ENCODE assay signal across 8 mouse cellular contexts in the genomic region with DNA sequence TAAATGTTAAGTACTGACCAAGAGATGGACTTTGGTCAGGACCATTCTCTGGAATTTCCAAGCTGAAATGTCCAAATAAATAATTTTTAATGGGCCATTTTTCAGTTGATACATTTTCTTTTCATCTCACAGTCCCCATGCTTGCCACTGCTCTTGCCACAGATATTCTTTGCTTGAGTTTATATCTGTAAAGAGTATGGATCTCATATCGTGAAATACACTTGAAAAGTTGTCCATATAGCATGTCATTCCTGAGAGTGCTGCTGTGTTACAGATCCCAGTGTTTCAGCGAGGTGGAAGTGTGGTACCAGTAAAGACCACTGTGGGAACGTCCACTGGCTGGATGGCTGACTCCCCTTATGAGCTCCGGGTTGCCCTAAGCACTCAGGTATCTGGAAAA. TPM values are rescaled to one million over a fixed set of nuclear protein-coding genes. Genes with fewer than 3 reads are reported as not detected.
DNase-seq lines count a peak whose midpoint lies in the region.
"Had no signal": no experiment of that assay in that cellular context is flagged by ENCODE, and none has a peak within 500 bp of the region (broad histone marks: within the 10 kb centered on the region; RNA-seq: fewer than 3 reads in every experiment).

A gene (plus strand): TSS at position 301 of the 400 bp plus-strand sequence.

- DNase-seq in layer of hippocampus, adult 18-20 months (ENCODE audit: low spot score in 2 of 2), result no peak
- no peak for DNase-seq in layer of hippocampus, postnatal 10 days (ENCODE audit: low spot score in 2 of 2)
- DNase-seq in thymus, postnatal 0 days (ENCODE audit: low spot score), result no peak
- no peak for DNase-seq in thymus, postnatal 25 days
- no peak for DNase-seq in gastrocnemius, postnatal 36 days
- no peak for DNase-seq in left cerebral cortex, postnatal 10 days (ENCODE audit: extremely low spot score in 1 of 2, low spot score in 2 of 2)
- no peak for DNase-seq in urinary bladder, postnatal 14 days (ENCODE audit: low spot score)
- DNase-seq: heart, postnatal 10 days had no signal

- intact Hi-C loops in gastrocnemius, postnatal 36 days (cut with DNase I), result no loop called here
- intact Hi-C loops in left cerebral cortex, postnatal 10 days (cut with DNase I), result no loop called here

RNA-seq across cellular contexts. Expression of the gene that starts here (rescaled TPM):
- total RNA-seq in layer of hippocampus, adult 18-20 months (2021), result 10 to 100 TPM; 15.6 to 16.9 TPM
- 1 to 10 TPM; 4.3 to 6.6 TPM for total RNA-seq in layer of hippocampus, postnatal 10 days (2021)
- polyA plus RNA-seq in thymus, postnatal 0 days (2015; fragmentation: Nextera tagmentation; extraction: Ambion mirVana), result 90.9 and 99.1 TPM in 2 replicates
- total RNA-seq in gastrocnemius, postnatal 36 days (2021), result 100 to 1,000 TPM; 115 to 125 TPM
- total RNA-seq in left cerebral cortex, postnatal 10 days (2021), result 1 to 10 TPM; 3.0 to 4.7 TPM

Comparison
In these comparisons a context has a peak if more than half of its experiments do, and no peak if none do; other contexts are left out.
1. RNA of the gene that starts here (total RNA-seq): 115 to 125 TPM in gastrocnemius, postnatal 36 days; 15.6 to 16.9 TPM in layer of hippocampus, adult 18-20 months, 4.3 to 6.6 TPM in layer of hippocampus, postnatal 10 days and 3.0 to 4.7 TPM in left cerebral cortex, postnatal 10 days; every median in the first group is over 4 times any median in the second.